Mouse (Mus musculus): ENCODE results near the gene Gpr171.

DNA sequence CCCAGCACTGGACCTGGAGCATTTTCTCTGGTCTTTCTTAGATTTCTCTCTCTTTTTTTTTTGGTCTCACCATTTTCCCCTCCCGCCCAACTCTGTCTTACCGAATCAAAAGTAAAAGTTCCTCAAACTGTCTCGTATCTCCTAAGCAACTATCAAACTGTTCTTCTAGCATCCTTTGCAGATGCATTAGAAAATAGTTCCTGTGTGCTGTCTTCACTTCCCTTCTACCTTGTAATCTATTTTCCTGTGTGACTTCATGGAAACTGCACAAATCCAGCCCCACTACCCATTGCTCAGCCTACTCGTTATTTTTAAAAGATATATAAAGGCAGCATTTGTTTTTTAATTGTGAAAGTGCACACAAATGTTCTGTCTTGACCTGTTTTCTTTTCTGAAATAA lies 30.3 kb upstream of the Gpr171 start:
- TF ChIP-seq GATA1 (IDR thresholded peaks at IDR 0.05; ENCODE audit: borderline replicate concordance, low read length) (no peak), FLI1 (IDR thresholded peaks at IDR 0.05; ENCODE audit: low read length) (no peak)

Measured in megakaryocyte, embryonic 14.5 days (primary cell).